Mouse (Mus musculus) kidney, adult 9 months (tissue): ENCODE data around the gene Ccdc189.

Source experiments
- DNase-seq: peaks from one replicate; pipeline ENCODE4 v3.0.0; 2022

Gene Ccdc189

DNA sequence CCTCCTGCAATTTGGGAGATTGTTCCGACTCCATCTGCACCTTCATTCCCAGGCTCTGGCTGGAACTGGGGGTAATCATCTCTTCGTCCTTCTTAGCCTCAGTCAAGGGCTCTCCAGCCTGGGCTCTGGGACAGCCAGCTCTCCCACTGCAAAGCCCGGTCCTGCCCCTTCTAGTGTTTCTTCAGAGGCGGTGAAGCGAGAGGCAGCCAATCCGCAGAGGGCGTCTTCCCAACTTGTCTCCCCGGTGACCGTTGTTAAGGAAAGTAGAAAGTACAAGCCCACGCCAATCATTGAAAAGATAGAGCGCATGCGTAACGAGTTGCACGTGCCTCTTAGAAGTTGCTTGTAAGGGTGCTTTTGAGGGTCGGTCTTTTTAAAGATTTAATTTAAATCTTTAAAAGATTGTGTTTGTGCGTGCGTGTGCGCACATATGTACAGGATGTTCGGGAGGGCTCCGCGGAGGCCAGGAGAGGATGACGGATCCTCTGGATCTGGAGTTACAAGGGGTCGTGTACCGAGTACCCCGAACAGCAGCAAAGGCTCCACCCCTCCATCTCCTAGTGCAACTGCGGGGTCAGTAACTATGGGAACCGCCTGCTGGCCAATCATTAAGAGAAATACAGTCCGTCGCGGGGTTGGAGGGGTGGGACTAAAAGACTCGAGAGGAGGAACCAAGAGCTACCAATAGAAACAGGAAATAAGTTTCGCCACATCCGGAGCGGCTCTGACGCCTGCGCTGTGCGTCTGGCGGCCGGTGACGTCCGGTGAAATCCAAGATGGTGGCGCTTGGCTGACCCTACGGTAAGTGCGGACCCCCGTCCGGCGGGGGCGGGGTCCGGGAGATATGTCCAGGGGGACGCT, at the start of gene Ccdc189, which contains the start of gene Rnf40:
Gene Ccdc189, minus strand, starts transcription at position 585 of the 861 bp plus-strand sequence.
Gene Rnf40, plus strand, starts transcription at position 757 of the 861 bp plus-strand sequence.
- DNase-seq = peak; percentile 99

DNA sequence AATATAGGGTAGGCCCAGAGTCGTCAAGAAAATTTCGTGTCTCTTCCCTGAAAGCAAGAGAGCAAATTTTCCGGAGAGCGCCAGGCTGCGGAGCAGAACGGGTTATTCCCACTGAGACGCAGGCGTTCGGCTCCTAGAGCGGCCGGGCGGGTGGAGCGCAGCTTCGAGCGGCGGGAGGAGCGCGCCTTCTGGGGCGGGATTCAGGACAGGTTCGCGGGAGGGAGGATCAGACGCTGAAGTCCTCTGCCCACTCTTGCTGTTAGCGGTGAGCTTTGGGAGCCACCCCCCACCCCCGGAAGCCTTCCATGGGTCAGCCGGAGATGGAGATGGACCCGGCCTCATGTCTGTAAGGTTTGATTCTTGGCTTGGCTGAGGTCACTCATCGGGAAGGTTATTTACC, 48.6 kb upstream of the Ccdc189 start:
- DNase-seq = peak; percentile 68

DNA sequence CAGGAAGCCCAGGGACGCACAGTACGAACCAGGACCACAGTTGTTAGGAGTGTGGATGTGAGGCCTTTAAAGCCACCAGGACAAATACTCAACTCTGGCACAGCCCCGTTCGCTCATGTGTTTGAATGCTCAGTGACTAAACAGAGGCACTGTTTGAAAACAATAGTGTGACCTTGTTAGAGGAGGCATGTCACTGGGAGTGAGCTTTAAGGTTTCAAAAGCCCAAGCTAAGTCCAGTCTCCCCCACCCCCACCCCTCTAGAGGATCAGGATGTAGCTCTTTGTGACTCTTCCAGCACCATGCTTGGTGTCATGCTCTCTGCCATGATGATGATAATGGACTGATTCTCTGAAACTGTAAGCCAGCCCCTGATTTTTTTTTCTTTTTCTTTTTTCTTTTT, 43.0 kb upstream of the Ccdc189 start:
- no peak for DNase-seq

DNA sequence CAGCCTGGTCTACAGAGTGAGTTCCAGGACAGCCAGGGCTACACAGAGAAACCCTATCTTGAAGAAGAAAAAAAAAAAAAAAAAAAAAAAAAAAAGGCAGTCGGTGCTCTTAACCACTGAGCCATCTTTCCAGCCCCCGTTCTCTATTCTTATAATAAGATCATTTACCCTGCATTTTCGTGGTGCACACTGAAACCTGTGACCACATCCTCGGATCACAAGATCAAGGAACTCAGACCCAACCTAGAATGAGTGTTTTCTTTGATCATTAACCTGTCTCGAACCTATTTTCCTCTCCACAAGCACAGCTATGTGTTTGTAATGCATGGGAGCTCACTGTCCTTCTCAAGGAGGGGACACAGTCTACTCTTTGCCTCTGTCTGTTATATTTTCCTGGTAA, 40.3 kb upstream of the Ccdc189 start:
- no peak for DNase-seq

DNA sequence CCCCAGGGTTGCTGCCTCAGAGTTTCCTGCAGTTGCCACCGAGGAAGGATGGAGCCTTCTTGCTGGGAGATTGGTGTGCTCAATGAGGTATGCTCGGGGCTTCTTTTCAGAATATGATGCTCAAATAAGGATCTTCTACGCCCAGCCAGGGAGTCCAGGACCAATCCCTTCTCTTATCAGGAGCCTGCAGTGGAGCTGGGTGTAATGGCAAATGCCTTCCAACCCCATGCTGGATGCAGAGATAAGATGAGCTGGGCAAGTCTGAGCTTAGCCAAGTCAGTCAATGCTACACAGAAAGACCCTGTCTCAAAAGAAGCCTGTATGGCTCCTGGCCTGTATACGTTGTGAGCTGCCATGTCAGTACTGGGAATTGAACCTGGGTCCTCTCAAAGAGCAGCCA, 38.1 kb upstream of the Ccdc189 start:
- DNase-seq = no peak

DNA sequence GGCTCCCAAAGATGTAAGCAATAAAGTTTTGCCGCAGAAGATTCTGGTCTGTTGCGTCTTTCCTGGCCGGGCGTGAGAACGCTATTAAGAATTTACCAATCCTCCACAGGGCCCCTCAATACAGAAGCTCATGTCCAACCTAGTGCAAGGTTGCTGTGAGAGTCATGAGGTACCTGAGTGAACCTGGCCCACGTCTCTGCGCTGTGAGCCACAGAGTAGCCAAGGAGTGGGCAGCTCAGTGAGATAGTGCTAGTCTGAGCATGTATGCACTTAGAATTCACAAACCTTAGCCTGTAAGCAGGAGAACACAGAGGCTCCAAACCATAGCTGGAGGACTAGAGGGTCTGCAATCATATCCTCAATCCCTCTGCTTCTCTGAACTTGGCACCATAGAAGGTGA, 37.6 kb upstream of the Ccdc189 start:
- no peak for DNase-seq

- DNase-seq = peak; percentile 10
Observed at GRCm38 (mm10) chr7:127618402-127618801, 30.0 kb upstream of the Ccdc189 start.

- peak; percentile 1 for DNase-seq
Observed at GRCm38 (mm10) chr7:127617962-127618361, 29.6 kb upstream of the Ccdc189 start.

DNA sequence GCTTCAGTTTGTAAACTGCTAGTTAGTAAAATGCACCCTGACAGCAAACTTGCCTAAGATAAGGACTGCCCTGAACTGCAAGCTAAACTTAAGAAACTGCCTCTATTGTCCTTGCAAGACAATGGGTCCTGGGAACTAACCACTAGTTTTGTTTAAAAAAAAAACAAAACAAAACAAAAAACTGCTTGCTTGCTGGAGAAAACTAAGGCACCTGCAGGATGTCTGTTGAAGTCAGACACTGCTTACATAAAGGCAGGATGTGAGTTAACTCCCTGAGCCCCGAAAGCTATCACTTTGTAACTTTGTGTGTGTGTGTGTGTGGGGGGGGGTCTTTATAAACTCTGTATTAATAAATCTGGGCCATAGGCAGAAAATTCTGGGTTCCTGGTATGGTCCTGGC, 28.5 kb upstream of the Ccdc189 start:
- DNase-seq = no peak

GRCm38 (mm10) chr7:127616336-127616735, 27.9 kb upstream of the Ccdc189 start:
- DNase-seq = no peak

- peak; percentile 80 for DNase-seq
Observed at GRCm38 (mm10) chr7:127614891-127615843, 26.8 kb upstream of the Ccdc189 start, which contains the start of gene Zfp629. TSS of gene Zfp629 (minus strand) at chr7:127615797.

DNA sequence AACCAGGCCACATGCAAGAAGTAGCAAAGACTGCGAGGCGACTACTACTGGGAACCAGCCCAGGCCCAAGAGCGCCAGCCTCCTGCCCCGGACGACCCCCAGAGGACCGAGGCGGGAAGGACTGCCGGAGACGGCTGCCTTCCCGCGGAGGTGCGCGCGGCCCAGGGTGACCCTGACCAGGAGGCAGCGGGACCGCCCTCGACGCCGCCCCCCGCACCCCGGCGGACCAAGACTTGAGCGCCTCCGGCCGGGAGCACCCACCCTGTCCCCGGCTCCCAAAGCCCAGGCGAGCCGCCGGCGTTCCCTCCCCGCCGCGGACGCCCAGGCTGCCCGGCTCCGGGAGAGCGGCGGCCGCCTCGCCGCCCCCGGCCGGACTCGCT, 26.1 kb upstream of the Ccdc189 start:
- peak; percentile 75 for DNase-seq

GRCm38 (mm10) chr7:127614091-127614490, 25.7 kb upstream of the Ccdc189 start:
- DNase-seq = no peak

DNA sequence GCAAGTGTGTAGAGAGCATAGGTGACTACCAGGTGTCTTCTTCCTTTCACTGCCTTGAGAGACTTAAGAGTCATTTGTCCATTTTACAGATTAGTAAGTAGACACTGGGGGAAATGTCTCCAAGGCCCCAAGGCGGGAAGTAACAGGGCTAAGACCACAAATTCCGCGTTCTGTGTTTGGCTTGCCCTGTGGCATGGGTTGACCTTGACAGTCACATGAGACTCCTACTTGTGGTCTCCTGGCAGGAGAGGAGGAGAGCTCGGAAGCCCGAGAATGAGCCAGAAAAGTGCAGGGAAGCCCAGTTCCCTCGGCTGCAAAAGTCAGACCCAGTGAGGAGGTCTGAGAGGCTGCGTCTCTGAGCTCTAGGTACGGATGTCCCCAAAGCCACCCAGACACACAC, 25.1 kb upstream of the Ccdc189 start:
- peak; percentile 44 for DNase-seq

- no peak for DNase-seq
Observed at GRCm38 (mm10) chr7:127611561-127611960, 23.2 kb upstream of the Ccdc189 start.

DNA sequence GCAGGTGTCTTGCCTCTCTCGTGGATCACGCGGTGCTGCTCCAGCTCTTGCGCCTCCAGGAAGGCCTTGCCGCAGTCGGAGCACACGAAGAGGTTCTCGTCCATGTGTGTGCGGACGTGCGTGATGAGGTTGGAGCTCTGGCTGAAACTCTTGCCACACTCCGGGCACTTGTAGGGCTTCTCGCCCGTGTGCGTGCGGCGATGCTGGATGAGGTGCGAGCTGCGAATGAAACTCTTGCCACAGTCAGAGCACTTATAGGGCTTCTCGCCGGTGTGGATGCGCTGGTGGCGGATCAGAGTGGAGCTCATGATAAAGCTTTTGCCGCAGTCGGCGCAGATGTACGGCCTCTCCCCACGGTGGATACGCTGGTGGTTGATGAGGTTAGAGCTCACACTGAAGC, 22.6 kb upstream of the Ccdc189 start:
- no peak for DNase-seq

GRCm38 (mm10) chr7:127607150-127607549, 18.8 kb upstream of the Ccdc189 start:
- no peak for DNase-seq

GRCm38 (mm10) chr7:127604256-127604655, 15.9 kb upstream of the Ccdc189 start:
- DNase-seq = no peak

DNA sequence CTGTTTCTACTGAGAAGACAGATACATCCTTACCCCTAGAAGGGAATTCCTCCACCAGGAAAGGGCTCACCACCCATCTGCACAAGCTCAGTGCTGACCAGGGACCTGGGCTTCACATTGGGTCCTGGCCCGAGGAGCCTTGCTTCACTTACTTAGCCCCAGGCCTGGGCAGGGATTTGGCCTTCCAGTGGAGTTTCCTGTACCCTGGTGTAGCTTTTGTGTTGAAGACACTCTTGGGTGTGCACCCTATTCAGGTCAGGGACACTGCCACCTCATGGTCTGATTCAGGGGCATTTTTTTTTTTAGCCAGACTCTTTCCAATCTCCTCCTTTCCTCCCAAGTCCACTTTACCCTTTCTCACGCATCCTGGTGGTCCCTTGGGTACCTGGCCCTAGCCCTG, 14.5 kb upstream of the Ccdc189 start:
- DNase-seq = no peak

DNA sequence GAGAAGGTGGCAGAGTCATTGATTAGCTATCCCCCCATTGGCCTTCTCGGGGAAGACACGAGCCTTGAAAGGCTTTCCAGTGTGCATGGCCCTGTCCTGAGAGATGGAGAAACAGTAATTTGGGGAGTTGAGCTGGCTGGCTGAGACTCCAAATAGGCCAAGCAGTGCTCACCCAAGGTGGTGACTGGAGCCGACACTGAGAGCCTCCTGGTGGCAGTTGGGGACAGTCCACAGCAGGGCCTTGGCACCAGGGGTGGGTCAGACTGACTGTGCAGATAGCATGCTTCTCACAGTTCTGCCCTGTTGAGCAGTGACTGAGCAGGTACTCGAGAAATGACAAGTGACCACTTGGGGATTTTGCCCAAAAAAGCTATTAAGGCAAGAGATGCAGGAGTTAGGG, 13.3 kb upstream of the Ccdc189 start:
- no peak for DNase-seq

- no peak for DNase-seq
Observed at GRCm38 (mm10) chr7:127600612-127601011, 12.2 kb upstream of the Ccdc189 start.

GRCm38 (mm10) chr7:127596747-127597146, 8.4 kb upstream of the Ccdc189 start:
- no peak for DNase-seq

GRCm38 (mm10) chr7:127592575-127592974, 4.2 kb upstream of the Ccdc189 start:
- DNase-seq = no peak

DNA sequence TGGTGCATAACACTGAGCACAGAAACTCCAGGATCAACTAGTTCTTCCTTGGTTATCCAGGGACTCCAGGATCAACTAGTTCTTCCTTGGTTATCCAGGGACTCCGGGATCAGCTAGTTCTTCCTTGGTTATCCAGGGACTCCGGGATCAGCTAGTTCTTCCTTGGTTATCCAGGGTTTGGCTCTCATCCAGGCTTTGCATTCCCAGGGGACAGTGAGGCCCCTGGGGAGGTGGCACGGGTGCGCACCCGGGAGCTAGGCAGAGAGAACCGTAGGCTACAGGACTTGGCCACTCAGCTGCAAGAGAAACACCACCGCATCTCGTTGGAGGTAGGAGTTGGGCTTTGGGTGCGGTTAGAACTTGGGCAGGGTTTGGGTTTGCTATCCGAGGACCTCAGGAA, 2.7 kb upstream of the Ccdc189 start:
- DNase-seq = no peak
